Mouse (Mus musculus): ENCODE measurements around the gene Pitpnm2.

Gene Pitpnm2

DNA sequence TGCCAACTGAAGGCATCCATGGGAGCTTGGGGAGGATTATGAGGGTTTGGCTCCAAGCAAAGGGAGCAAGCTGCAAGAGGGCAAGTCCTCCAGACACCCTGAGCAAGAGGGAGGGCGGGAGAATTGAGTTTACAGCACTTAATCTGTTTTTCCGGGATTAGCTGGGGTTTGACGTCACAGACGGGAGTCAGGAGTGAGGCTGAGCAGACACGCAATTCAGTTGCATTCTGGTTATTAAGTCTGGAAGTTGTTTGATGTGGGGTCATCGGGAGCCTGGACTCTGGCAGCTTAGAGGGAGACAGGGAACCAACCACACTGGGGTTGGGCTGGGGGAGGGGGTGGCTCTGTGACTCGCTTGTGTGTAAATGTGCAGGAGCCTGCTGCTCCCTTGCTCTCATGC is 90.1 kb downstream of the Pitpnm2 start:
- no peak for DNase-seq (ENCODE audit: extremely low read depth, low read depth, low spot score)

DNA sequence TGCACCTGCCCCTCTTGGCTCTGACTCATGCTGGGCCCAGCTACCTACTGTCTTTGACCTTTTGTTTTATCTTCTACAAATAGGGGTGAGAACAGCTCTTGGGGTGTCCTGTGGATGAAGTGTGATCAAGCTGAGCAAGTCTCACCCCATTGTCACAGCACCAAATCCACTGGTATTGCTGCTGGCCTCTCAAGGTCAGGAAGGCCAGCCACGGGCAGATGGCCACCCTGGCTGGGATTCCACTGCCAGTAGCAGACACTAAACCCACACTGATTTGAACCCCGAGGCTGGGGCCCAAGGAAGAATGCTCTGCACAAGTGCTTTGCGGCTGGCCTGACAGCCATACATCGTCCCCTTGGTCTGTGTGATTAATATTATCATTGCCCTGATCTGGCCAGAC is 91.3 kb downstream of the Pitpnm2 start:
- no peak for DNase-seq (ENCODE audit: extremely low read depth, low read depth, low spot score)

DNA sequence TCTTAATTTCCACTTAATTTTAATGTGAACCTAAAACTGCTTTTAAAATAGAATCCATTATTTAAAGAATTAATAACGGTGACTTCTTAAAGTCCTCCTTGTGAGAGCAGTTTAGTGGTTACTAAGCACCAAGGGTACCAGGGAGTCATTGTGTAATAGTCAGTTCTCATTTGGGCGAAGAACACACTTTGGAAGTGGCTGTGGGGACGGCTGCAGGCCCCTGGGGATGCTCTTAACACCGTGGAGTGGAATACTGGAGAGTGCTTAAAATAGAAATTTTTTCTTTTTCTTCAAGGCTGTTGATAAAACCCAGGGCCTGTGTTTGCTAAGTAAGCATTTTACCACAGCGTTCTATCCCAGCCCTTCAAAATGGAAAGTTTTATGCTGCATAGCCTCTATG is 93.6 kb downstream of the Pitpnm2 start:
- no peak for DNase-seq (ENCODE audit: extremely low read depth, low read depth, low spot score)

DNA sequence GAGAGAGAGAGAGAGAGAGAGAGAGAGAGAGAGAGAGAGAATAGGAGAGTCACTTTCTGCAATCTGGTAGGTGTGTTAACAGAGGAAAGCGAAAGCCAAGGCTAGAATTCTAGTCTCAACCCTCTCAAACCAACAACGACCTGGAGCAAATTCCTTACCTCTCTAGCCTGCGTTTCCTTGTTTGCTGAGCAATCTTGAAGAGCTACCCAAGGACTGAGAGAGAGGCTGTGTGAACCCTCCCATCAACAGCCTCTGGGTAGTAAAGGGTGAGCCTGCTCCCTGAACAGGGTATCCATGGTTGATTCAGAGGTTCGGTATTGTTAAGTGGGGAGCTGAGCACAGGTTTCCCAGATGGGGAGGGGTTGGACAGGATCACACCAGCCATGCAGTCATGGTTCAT is 96.8 kb downstream of the Pitpnm2 start:
- DNase-seq (ENCODE audit: extremely low read depth, low read depth, low spot score): no peak

DNA sequence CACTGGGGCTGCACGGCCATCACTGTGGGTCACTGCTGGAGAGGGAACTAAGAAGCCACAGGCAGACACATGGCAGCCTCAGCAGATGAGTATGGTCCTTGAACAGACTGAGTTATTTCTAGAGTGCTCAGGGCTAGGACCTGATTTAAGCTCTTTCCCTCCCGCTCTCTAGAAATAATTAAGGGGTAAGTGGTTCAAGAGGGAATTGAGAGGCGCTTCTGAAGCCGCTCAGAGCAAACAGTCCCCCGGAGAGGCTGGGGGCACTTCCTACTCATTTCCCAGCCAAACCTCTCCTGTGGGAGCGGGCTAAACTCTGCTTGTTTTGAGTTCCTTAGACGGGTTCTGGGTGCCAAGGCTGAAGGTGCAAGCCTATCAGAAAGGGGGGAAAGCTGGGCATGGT is 98.7 kb downstream of the Pitpnm2 start:
- no peak for DNase-seq (ENCODE audit: extremely low read depth, low read depth, low spot score)

DNA sequence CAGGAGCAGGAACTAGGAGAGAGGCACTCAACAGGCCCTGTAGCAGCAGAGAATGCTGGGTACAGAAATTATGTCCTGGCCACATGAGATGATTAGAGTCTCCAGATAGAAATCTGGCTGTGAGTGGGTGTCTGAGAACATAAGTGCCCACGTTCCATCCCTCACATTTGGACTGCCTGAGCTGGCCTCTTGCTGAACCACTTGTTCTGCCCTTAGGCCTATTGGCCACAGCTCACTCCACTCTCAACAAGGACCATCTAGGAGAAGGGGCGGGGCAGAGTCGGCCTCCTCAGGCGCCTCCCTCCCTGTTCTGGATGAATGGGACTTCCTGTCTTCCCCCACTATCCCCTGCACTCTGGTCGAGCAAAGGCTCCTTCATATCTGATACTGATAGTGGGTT is 100.5 kb downstream of the Pitpnm2 start:
- DNase-seq (ENCODE audit: extremely low read depth, low read depth, low spot score): peak; percentile 56

DNA sequence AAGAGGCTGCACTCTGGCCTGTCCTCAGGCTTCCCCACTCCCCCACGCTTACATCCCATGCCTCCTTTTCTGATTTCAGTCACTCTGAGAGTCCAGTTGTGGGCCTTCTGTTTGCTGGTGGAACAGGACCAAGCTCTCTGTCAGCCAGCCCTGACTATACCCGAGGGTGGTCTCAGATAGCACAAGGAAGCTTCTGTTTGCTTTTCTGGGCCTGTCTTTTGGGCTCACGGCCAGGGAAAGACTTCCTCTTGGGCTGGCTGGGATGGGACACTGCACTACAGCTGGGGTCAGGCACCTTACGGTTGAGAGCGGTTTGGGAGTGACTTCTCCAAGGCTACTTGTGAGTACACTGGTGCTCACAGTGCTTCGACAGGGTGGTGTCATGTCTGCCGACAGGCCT is 111.5 kb downstream of the Pitpnm2 start:
- no peak for DNase-seq (ENCODE audit: extremely low read depth, low read depth, low spot score)

DNA sequence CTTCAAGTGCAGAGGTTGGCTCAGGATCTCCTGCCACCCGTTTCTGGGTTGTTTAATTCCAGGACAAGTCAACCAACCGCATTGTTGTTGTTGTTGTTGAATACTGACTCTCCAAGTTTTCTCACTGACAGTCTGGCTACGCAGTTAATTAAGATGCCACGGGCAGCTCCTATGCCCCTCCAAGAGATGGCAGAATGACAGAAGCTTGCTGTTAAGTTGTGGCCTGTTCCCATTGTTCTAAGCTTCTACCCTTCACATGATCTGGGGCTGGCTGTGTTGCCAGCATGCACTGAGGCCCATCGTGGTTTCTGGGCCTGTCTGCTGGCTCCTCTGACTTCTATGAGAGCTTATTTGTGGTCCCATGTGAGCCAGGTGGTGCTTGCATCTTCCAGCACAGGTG is 115.3 kb downstream of the Pitpnm2 start:
- DNase-seq (ENCODE audit: extremely low read depth, low read depth, low spot score): no peak

DNA sequence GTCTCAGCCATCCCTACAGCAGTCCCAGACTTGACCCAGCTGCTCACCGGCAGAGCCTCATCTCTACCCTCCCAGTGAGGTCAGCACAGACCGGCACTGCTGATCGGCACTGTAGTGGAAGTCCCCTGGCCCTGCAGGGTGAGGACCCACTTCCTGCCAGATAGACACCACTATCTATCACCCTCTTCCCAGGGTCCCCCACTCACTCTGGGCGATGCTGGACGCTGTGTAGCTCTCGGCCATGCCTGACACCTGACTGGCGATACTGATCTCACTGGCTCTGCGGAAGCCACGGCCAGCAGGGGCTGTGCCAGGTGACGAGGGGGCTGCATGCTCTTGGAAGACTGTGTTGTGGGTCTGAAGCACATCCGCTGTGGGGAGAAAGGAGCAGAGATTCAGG is 124.5 kb downstream of the Pitpnm2 start:
- DNase-seq (ENCODE audit: extremely low read depth, low read depth, low spot score): no peak

DNA sequence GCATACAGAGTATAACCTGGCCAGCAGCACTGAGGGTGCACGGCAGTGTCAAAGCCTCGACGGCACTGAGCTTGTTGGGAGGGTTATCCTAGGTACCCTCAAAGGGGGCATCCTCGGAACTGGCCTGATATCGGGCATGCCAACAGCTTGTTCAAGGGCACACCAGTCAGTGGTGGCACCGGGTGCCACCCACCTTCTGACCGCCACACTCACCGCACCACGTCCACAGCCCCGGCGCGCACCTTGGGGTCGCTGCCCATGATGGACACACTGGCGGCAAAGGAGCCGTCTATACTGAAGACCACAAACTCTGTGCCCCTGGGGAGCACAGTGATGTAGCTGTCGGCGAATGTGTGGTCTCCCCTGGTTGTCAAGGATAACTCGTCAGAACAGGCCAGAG is 127.2 kb downstream of the Pitpnm2 start:
- no peak for DNase-seq (ENCODE audit: extremely low read depth, low read depth, low spot score)

DNA sequence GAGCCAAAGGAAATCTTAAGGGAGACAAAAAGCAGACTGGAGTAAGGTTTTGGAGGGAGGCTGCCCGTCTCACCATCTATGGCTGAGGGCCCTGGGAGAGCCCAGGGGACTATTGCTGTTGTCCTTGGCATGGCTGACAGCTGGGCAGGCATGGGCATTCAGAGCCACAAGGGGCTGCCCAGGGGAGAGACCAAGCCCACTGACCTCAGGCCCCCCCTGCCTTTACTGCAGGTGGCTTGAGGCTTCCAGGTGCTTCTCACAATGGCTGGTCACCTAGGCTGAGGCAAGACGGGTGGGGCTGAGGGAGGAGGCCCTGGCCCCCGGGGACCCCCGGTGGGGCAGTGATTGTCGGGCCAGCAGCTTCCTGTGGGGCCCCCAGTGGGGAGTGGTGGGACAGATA is 130.4 kb downstream of the Pitpnm2 start:
- no peak for DNase-seq (ENCODE audit: extremely low read depth, low read depth, low spot score)

DNA sequence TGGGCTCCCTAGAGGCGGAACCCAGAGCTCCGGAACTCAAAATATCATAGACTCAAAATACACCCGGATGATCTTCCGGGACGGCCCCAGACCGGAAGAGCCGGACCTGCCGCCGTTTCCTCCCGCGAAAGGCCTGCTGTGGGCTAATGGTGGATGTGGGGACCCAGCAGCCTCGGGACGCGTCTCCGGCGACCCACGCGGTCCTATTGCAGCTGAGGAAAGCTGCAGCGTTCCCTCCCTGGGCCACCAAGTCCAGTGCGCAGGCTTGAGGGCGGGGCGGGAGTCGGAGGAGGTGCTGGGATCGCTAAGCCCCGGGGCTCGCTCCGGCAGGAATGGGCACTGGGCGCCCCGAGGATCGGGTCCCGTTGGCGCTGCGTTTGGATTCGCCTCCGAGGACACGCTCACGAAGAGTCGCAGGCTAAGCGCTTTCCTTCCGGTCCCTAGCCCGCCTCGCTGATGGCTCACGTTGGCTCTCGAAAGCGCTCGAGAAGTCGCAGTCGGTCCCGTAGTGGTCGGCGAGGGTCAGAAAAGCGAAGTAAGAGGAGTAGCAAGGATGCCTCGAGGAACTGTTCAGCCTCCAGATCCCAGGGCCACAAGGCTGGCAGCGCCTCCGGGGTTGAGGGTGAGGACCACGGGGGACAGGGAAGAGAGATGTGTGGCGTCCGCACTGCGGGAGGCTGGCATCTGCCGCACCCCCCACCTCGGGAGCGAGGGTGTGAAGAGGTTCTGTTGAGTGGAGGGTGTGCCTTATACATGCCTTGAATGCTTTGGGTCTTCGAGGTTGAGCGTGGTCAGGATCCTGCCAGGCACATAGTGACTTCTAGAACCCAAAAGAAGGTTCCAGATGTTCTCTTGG is 133.3 kb downstream of the Pitpnm2 start, which contains the start of gene Arl6ip4:
Gene Arl6ip4 (plus strand): TSS at position 100 of the 856 bp plus-strand sequence.
- no peak for DNase-seq (ENCODE audit: extremely low read depth, low read depth, low spot score)

DNA sequence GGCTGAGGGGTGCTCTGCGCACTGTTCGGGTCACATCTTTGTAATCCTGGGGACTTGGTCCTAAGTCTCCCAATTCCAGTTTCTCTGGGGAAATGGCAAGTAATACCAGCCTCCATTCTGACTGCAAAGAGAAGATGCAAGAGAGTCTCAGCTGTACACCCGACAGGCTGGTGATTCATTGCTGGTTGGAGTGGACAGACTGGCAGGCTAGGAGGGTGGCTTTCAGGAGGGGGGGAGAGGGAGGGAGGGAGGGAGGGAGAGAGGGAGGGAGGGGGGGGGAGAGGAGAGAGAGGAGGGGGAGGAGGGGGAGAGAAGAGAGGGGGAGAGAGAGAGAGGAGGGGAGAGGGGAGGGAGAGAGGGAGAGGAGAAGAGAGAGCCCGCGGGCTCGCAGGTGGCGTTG is 134.0 kb downstream of the Pitpnm2 start:
- no peak for DNase-seq (ENCODE audit: extremely low read depth, low read depth, low spot score)

DNA sequence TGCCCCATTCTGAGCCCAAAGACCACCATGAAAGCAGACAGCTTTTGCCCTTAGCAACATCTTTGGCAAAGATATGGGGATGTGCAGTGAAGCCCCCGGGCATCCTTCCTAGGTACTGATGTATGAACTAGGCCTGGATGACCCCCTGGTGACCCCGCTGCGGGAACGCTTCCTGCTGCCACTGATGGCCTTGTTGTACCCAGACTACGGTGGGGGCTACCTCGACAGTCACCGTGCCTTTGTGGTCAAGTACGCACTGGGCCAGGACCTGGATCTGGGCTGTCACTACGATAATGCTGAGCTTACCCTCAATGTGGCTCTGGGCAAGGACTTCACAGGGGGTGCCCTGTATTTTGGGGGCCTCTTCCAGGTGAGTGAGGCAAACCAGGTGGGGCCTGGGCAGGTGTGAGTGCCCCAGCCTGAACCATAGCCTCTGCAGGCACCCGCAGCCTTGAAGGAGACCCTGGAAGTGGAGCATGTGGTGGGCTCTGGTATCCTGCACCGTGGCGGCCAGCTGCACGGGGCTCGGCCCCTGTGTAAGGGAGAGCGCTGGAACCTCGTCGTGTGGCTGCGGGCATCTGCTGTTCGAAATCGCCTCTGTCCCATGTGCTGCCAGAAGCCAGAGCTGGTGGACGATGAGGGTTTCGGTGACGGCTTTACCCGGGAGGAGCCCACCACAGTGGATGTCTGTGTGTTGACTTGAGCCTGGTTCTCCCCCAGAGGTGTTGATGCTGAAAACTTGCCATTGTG is 135.1 kb downstream of the Pitpnm2 start:
- no peak for DNase-seq (ENCODE audit: extremely low read depth, low read depth, low spot score)

DNA sequence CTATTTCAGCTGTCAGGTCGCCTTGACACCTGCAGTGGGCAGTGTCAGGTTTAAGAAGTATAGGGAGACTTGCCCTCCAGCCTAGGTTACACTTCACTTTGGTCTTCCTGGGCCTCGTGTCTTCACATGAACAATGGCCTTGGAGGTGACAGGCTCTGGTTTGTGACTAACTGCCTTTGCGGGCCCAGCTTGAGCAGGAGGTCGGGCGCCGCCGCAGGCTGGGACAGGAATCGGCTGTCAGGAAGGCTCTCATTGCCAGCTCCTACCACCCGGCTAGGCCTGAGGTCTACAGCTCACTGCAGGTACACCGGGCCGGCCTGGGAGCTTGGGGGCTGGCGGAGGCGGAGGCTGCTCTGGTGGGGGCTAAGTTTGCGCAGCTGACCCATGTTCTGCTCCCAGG is 136.5 kb downstream of the Pitpnm2 start:
- DNase-seq (ENCODE audit: extremely low read depth, low read depth, low spot score): no peak

DNA sequence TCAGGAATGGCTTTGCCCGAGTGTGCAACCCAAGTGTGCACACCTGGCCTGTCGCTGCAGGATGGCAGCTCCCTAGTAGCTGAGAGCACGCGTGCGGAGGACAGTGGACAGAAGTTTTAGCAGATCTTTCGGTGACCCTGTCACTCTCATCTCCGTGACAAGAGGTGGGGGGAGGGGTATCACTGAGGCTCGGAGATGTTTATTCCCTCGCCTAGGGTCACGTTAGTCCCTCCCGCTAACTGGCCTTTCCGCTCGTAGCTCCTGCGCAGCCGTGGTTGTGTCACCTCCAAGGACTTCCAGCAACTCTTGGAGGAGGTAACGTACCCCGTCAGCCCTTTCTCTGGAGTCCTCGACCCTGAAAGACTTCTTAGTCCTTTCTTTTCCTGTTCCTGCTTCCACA is 137.0 kb downstream of the Pitpnm2 start:
- no peak for DNase-seq (ENCODE audit: extremely low read depth, low read depth, low spot score)

DNA sequence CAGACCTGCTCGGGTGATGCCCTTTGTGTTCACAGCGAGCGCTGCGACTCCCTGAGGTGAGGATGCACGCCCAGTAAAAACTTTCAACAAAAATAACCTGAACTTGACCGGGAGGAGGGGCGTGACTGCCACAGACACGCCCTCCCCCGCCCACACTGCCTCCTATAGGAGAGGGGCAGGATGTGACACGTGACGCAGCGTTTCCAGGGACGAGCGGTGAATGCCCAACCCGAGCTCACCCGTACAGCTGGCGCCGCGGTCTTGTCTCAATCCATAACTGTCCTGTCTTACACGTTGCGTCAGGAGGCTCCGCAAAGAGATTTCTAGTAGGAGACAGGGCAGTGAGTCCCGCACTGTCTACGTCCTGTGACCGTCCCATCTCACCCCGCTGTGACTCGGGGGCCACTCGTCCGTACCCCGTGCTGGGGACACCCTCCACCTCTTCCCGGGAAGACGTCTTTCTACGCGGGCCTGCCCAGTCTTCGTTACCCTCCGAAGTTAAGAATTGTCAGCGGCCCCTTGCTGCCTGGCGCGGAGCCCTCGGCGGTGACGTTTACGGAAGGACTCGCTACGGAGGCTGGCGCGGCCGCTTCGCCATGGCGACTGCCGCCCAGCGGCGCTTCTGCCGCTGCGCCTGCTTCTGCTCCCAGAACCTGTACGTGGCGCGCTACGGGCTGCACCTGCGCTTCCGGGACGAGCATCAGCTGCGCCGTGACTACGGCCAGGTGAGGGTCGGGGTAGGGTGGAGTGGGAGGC is 137.6 kb downstream of the Pitpnm2 start, which contains the start of gene Ogfod2:
Gene Ogfod2 (plus strand): TSS at position 556 of the 756 bp plus-strand sequence.
- peak; percentile 82 for DNase-seq (ENCODE audit: extremely low read depth, low read depth, low spot score)

DNA sequence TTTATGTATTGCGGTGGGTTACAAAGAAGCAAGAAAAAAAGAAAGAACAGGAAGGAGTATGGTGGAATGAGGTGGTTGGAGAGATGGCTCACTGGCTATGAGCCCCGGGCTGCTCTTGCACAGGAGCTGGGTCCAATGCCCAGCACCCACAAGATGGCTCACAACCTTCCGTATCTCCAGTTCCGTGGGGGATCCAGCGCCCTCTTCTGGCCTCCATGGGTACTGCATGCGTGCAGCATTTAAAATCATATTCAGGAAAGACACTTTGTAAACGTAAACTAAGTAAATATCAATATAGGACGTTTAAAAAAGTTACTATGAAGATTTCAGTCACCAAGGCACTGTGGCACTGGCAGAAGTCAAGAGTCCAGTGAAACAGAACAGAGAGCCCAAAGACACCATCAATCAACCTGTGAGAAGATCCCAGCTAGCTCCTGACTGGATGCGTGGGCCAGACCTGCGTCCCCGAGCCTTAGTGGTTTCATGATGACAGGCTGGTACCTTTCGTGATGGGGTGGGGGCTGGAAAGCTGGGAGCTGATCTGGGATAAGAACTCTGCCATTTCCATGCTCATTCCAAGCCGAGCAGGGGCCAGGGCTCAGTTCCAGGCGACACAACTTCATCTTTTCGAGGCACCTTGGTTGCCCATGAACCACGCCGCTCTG is 138.4 kb downstream of the Pitpnm2 start:
- DNase-seq (ENCODE audit: extremely low read depth, low read depth, low spot score): no peak

DNA sequence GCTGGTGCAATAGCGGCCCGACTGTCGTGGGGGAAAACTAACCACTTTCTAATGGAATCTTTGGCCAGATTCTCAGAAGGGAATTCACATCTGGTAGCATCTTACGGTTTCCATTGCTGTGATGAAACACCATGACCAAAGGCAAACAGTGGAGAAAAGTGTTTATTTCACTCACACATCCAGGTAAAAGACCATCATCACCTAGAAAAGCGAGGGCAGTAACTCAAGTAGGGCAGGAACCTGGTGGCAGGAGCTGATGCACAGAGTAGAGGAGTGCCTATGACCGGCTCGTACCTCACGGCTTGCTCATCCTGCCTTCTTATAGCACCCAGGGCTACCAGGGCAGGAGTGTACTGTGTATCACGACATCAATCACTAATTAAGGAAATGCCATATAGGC is 146.0 kb downstream of the Pitpnm2 start:
- DNase-seq (ENCODE audit: extremely low read depth, low read depth, low spot score): no peak

DNA sequence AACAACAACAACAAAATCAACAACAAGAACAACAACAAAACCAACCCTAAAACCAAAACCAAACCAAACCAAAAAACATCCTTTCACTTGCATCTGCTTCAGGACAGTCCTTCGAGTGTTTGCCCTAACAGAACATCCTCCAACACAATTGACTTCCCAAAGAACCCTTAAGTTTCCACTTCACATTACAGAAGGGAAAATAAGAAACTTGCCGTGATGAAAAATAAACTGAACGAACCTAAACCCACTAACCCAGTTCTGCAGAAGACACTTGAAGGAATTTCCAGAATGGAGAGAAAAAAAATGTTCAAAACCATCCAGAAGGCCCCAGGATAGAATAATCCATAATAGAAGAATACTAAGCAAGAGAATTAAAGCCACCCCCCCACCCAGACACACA is 146.5 kb downstream of the Pitpnm2 start:
- no peak for DNase-seq (ENCODE audit: extremely low read depth, low read depth, low spot score)

DNA sequence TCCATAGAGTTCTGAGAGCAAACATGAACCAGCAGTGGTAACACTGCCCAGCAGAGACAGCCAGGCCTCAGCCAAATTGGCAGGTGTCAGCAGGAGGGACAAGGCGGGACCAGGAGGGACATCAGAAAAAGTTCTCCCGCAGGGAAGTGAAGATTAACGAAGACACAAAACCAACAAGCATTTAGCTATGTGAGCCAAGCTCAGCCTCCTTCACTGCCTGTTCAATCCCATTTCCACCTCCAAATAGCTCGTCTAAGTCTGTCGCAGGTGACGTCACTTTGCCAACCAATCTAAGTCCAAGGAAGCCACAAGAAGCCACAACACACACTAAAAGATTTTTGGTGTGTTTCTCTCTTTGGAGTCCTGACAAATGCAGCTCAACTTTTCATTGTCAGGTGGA is 147.2 kb downstream of the Pitpnm2 start:
- no peak for DNase-seq (ENCODE audit: extremely low read depth, low read depth, low spot score)
